Mouse (Mus musculus): ENCODE results near the gene Anks1. TPM values are rescaled to one million over a fixed set of nuclear protein-coding genes. Genes with fewer than 3 reads are reported as not detected.

Gene Anks1
- polyA plus RNA-seq (2016; fragmentation: Nextera tagmentation; extraction: Ambion mirVana): 11.5 and 12.1 TPM in 2 replicates

DNA sequence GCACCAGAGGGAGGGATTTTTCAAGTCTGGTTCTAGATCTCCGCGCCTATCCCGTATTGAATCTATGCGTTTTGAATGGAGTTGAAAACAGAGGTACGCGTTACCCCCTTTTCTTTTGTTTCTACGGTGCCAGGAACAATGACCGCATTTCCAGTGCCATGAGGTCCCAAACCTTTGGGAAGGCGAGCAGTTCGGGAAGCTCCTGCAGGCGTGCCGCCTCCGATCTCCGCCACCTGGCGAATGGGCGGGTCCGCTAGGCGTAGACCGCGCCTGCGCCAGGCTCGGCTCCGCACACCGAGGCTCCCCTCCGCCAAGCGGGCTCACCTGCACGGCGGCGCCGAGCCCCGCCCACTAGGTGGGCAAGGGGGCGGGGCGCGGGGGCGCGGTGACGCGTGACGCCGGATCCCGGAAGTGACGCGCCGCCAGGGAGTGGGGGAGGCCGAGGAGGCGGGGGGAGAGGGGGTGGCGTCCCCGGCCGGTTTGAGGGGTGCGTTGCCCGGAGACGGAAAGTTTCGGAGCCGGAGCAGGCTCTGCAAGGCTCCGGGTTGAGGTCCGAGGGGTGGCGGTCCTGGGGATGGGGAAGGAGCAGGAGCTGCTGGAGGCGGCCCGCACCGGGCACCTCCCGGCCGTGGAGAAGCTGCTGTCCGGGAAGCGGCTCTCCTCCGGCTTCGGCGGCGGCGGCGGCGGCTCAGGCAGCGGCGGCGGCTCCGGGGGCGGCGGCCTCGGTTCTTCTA is at the start of gene Anks1:
Gene Anks1, plus strand, starts transcription at position 419 of the 734 bp plus-strand sequence.
- Histone ChIP-seq H3K9me3 (replicated peaks) (no peaks in the 10 kb centered on the region), H3K36me3 (peaks cover 9% of the 10 kb centered on the region), H3K4me3 (peak within 1 kb of the TSS; percentile 86), H3K27ac (ENCODE audit: poor library complexity, severe bottlenecking) (peak within 1 kb of the TSS; percentile 78), H3K4me1 (replicated peaks) (peaks cover 19% of the 10 kb centered on the region), H3K4me2 (peak within 1 kb of the TSS; percentile 95), H3K9ac (peak within 1 kb of the TSS; percentile 91), H3K27me3 (replicated peaks) (no peaks in the 10 kb centered on the region)
- under 1% methylated on average over 76 of the region's 78 CpGs for WGBS
- peak; percentile 90 for ATAC-seq (ENCODE audit: insufficient number of reproducible peaks, low FRiP score)

DNA sequence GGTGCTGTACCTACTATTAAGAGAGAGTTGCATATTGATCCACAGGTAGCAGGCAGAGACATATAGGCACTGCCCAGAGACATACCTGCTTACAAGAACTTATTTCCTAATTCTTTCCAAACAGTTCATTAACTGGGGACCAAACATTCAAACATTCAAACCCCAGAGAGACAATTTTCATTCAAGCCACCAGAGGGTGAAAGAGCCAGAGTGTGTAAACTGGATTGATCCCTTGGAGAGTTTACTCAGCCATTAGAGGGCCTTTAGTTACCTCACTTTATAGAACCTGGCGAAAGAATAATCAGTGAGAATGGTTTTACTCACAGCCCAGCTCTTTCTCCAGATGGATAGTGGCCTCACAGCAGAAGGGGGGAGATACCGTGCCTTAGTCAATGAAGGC is 43.6 kb upstream of the Anks1 start:
- no peak overlapping the region for H3K27ac ChIP-seq (ENCODE audit: poor library complexity, severe bottlenecking)
- no peak for ATAC-seq (ENCODE audit: insufficient number of reproducible peaks, low FRiP score)
- H3K9me3 ChIP-seq (replicated peaks): no peaks in the 10 kb centered on the region
- no peak overlapping the region for H3K9ac ChIP-seq
- H3K4me2 ChIP-seq: no peak overlapping the region
- H3K4me1 ChIP-seq (replicated peaks): peaks cover 18% of the 10 kb centered on the region
- no peaks in the 10 kb centered on the region for H3K27me3 ChIP-seq (replicated peaks)
- peaks cover 4% of the 10 kb centered on the region; the same call in 1 of the 2 replicates for H3K36me3 ChIP-seq
- H3K4me3 ChIP-seq: no peak overlapping the region
- 82% methylated on average over 2 of the region's 2 CpGs for WGBS

DNA sequence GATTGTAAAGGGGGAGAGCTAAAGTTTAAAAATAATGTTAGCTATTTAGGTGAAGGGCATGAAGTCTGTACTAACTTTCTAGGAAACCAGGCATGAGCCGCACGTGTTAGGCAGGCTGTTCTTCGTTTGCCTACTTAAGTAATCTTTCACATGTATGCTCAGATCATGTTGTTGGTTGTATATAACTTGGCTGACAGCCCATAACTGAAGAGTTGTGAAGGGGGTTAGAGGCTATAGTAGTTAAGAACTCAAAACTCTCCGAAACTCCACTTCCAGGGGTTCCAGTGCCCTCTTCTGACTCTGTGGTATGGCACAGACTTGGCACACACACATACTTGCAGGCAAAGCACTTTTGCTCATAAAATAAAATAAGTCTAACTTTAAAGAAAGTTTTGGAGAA is 42.4 kb upstream of the Anks1 start:
- Histone ChIP-seq H3K4me3 (no peak overlapping the region), H3K27me3 (replicated peaks) (no peaks in the 10 kb centered on the region), H3K36me3 (peaks cover 4% of the 10 kb centered on the region; the same call in 1 of the 2 replicates), H3K4me2 (no peak overlapping the region), H3K9ac (no peak overlapping the region), H3K9me3 (replicated peaks) (no peaks in the 10 kb centered on the region), H3K27ac (ENCODE audit: poor library complexity, severe bottlenecking) (no peak overlapping the region), H3K4me1 (replicated peaks) (peaks cover 11% of the 10 kb centered on the region; the same call in 1 of the 2 replicates)
- ATAC-seq (ENCODE audit: insufficient number of reproducible peaks, low FRiP score): no peak
- 86% methylated on average over 4 of the region's 4 CpGs for WGBS

DNA sequence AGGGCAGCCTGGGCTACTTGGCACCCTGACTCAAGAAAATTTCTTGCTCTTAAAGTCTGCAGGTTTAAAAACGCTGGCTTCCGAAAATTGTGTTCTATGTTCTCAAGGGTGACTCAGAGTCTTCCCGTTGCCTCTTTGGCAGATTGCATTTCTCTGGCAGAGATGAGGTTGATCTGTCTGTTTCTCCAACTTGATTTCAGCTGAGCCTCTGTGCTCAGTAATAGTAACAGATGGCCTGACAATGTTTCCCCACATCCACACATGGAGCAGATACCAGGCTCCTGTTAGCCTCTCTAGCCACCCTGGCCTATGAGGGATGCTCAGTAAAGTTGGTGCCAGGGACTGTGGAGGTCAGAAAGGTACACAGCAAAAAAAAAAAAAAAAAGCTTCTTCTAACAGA is 37.3 kb upstream of the Anks1 start:
- H3K27me3 ChIP-seq (replicated peaks): no peaks in the 10 kb centered on the region
- no peak overlapping the region for H3K27ac ChIP-seq (ENCODE audit: poor library complexity, severe bottlenecking)
- H3K4me3 ChIP-seq: no peak overlapping the region
- WGBS: 94% methylated on average over 3 of the region's 3 CpGs
- H3K36me3 ChIP-seq: peaks cover 6% of the 10 kb centered on the region; the same call in 1 of the 2 replicates
- H3K9me3 ChIP-seq (replicated peaks): no peaks in the 10 kb centered on the region
- no peak overlapping the region for H3K9ac ChIP-seq
- H3K4me1 ChIP-seq (replicated peaks): peaks cover 19% of the 10 kb centered on the region
- no peak for ATAC-seq (ENCODE audit: insufficient number of reproducible peaks, low FRiP score)
- H3K4me2 ChIP-seq: no peak overlapping the region

DNA sequence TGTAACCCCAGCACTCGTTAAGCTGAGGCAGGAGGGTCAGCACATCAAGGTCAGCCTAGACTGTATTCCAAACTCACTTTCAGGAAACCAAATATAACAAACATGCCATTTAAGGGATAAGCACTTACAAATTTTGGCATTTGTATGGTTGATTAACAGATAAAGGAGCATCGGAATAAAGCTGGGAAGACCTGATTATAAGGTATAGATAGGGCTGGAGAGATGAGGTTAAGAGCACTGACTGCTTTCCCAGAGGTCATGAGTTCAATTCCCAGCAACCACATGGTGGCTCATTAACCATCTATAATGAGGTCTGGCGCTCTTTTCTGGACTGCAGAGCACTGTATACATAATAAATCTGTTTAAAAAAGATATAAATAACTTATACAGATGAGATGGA is 35.5 kb upstream of the Anks1 start:
- H3K36me3 ChIP-seq: peaks cover 8% of the 10 kb centered on the region; the same call in 1 of the 2 replicates
- no peak overlapping the region for H3K4me3 ChIP-seq
- WGBS: 77% methylated on average over 3 of the region's 3 CpGs

DNA sequence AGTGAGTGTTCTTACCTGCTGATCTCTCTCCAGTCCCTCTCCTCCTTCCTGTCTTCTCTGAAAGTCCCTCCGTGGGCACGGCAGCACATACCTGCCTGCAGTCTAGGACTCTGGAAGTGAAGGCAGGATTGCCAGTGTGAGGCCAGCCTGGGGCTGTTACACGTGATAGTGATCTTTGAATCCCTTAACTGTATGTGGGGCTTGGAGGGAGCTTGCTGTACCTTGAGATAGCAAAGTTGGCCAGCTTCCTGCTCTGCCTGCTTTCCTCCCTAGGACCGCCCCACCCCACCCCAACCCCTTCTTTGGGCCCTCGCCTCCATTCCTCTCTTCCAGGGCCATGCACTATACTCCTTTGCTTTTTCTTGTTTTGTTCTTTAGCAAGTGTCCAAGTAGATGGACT is 34.6 kb upstream of the Anks1 start:
- no peak for ATAC-seq (ENCODE audit: insufficient number of reproducible peaks, low FRiP score)
- H3K9me3 ChIP-seq (replicated peaks): no peaks in the 10 kb centered on the region
- 43% methylated on average over 5 of the region's 5 CpGs for WGBS
- no peaks in the 10 kb centered on the region for H3K27me3 ChIP-seq (replicated peaks)
- H3K4me1 ChIP-seq (replicated peaks): peaks cover 15% of the 10 kb centered on the region
- no peak overlapping the region for H3K27ac ChIP-seq (ENCODE audit: poor library complexity, severe bottlenecking)
- no peak overlapping the region for H3K9ac ChIP-seq
- H3K4me3 ChIP-seq: no peak overlapping the region
- peaks cover 16% of the 10 kb centered on the region; the same call in 1 of the 2 replicates for H3K36me3 ChIP-seq
- H3K4me2 ChIP-seq: no peak overlapping the region

More for the DNA sequence above, 35.5 kb upstream of the Anks1 start:
- Histone ChIP-seq H3K9ac (no peak overlapping the region), H3K27ac (ENCODE audit: poor library complexity, severe bottlenecking) (no peak overlapping the region), H3K27me3 (replicated peaks) (no peaks in the 10 kb centered on the region), H3K4me1 (replicated peaks) (peaks cover 15% of the 10 kb centered on the region), H3K4me2 (no peak overlapping the region), H3K9me3 (replicated peaks) (no peaks in the 10 kb centered on the region)
- ATAC-seq (ENCODE audit: insufficient number of reproducible peaks, low FRiP score): no peak

DNA sequence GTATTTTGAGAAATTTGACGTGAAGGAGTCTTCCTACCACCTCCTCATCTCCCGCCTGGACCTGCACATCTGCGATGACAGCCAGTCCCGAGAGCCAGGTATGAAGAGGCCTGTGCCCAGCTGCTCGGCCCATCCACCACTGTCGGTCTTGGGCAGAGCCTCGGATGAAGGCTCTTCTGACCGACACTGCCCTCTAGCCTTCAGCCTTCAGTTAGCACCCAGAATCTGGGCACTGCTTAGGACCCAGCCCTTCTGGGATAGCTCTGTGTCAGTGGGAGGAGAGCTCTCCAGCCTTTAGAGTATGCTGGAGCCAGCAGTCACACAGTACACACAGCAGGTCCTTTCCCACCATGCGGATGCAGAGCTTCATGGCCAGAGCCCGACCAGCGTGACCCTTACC is 27.6 kb upstream of the Anks1 start:
- no peak overlapping the region for H3K27ac ChIP-seq (ENCODE audit: poor library complexity, severe bottlenecking)
- H3K4me3 ChIP-seq: no peak overlapping the region
- 66% methylated on average over 11 of the region's 11 CpGs for WGBS
- no peak for ATAC-seq (ENCODE audit: insufficient number of reproducible peaks, low FRiP score)
- no peaks in the 10 kb centered on the region for H3K9me3 ChIP-seq (replicated peaks)
- peaks cover 74% of the 10 kb centered on the region for H3K36me3 ChIP-seq
- H3K9ac ChIP-seq: no peak overlapping the region
- H3K27me3 ChIP-seq (replicated peaks): no peaks in the 10 kb centered on the region
- H3K4me2 ChIP-seq: no peak overlapping the region
- H3K4me1 ChIP-seq (replicated peaks): no peaks in the 10 kb centered on the region

DNA sequence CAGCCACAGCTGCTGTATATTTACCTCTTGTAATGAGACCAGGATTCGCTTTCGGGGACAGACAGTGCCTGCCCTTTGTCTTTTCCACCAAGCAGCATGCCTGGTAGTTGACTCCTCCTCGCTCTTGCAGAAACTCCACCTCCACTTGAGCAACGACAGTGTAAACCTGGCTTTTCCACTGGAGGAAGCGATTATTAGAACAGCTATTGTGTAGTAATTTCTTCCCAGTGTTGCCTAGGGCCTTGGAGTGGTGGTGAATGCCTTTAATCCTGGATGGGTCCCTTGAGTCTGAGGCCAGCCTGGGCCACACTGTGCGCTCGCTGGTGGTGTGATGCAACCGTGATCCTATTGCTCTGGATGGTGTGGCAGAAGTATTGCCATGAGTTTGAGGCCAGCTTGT is 26.0 kb upstream of the Anks1 start:
- Histone ChIP-seq H3K4me2 (no peak overlapping the region), H3K27me3 (replicated peaks) (no peaks in the 10 kb centered on the region), H3K9ac (no peak overlapping the region), H3K4me1 (replicated peaks) (no peaks in the 10 kb centered on the region), H3K9me3 (replicated peaks) (no peaks in the 10 kb centered on the region), H3K4me3 (no peak overlapping the region), H3K27ac (ENCODE audit: poor library complexity, severe bottlenecking) (no peak overlapping the region), H3K36me3 (peaks cover 84% of the 10 kb centered on the region)
- ATAC-seq (ENCODE audit: insufficient number of reproducible peaks, low FRiP score): no peak
- WGBS: 89% methylated on average over 8 of the region's 8 CpGs

DNA sequence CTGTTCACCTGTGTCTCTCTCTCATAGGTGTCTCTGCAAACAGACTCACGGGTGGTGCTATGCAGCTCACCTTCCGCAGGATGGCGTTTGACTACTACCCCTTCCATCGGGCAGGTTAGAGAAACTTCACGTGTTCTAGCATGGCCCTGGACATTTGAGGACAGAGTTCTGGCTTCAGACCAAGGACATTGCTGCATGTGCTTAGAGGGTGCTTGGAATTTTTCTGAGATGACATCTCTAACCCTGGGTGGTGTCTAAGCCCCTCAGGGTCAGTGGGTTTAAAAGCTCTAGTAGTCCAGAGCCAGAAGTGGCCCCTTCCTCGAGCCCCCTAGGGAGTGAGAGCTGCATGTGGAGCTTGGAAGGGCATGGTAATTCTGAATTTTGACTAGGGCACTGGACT is 25.1 kb upstream of the Anks1 start:
- H3K9me3 ChIP-seq (replicated peaks): no peaks in the 10 kb centered on the region
- H3K4me3 ChIP-seq: no peak overlapping the region
- no peak for ATAC-seq (ENCODE audit: insufficient number of reproducible peaks, low FRiP score)
- no peak overlapping the region for H3K4me2 ChIP-seq
- peaks cover 79% of the 10 kb centered on the region for H3K36me3 ChIP-seq
- no peak overlapping the region for H3K27ac ChIP-seq (ENCODE audit: poor library complexity, severe bottlenecking)
- 0 out of 2 replicates have a peak, but pooled peaks cover 1% of the 10 kb centered on the region for H3K4me1 ChIP-seq (replicated peaks)
- WGBS: 88% methylated on average over 6 of the region's 6 CpGs
- H3K9ac ChIP-seq: no peak overlapping the region
- H3K27me3 ChIP-seq (replicated peaks): no peaks in the 10 kb centered on the region

DNA sequence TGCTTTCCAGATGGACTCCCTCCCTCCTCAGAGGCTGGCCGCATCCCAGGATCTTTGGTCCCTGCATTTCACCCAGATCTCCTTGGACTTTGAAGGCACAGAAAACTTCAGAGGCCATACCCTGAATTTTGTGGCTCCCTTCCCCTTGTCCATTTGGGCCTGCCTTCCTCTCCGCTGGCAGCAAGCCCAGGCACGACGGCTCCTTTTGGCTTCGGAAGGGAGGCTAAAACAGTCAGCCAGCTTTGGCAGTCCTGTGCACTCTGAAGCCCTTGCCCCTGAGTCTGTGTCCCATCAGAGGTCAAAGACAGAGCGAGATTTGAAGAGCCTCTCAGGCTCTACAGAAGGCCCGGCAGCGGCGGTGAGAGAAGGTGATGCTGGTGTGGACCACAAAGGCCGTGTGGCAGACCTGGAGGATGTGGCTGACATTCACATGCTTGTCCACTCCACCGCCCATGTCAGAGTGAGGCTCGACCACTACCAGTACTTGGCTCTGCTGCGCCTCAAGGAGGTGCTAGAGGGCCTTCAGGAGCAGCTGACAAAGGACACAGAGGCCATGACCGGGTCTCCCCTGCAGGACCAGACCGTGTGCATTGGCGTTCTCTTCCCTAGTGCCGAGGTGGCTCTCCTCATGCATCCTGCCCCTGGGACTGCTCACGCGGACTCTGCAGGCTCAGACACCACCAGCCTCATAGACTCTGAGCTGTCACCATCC is 22.5 kb upstream of the Anks1 start:
- Histone ChIP-seq H3K4me3 (no peak overlapping the region), H3K36me3 (peaks cover 68% of the 10 kb centered on the region), H3K4me2 (no peak overlapping the region), H3K27ac (ENCODE audit: poor library complexity, severe bottlenecking) (no peak overlapping the region), H3K27me3 (replicated peaks) (no peaks in the 10 kb centered on the region), H3K4me1 (replicated peaks) (peaks cover 4% of the 10 kb centered on the region; the same call in 1 of the 2 replicates), H3K9ac (no peak overlapping the region), H3K9me3 (replicated peaks) (no peaks in the 10 kb centered on the region)
- 74% methylated on average over 19 of the region's 19 CpGs for WGBS
- ATAC-seq (ENCODE audit: insufficient number of reproducible peaks, low FRiP score): no peak

DNA sequence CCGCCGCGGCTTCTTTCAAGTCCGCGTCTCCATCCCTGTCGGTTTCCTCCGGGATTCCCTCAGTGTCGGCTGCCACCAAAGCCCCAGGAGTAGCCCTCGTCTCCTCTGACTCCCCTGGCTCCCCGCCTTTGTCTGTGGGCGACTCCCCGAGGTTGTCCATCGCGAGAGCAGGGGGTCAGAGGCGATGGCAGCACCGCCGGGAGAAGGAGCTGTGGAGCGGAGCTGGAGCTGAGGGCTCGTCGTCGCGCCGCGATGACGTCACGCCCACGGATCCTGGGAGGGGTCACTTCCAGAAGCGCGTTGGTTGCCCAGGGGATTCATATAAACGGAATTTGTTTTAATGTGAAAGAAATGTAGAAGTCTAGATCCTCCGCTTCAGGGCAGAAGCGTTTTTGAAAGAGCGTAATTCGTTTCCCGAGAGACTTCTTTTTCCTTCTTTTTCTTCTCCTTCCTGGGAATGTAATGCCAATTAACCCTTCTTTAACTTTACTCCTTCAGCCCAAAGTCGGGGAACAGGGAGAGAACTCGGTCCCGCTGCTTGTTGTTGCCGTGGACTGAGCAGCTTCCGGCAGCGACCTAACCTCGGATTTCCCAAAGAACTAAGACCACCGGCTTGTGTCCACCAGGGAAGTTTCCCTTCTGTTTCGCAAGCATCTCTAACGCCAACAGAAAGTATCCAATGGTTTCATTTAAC is 1.4 kb upstream of the Anks1 start:
- under 1% methylated on average over 45 of the region's 45 CpGs for WGBS

More for the DNA sequence above, 1.4 kb upstream of the Anks1 start:
- ATAC-seq (ENCODE audit: insufficient number of reproducible peaks, low FRiP score): peak; percentile 65
- peaks cover 21% of the 10 kb centered on the region for H3K36me3 ChIP-seq
- peaks cover 19% of the 10 kb centered on the region for H3K4me1 ChIP-seq (replicated peaks)
- H3K9ac ChIP-seq: peak overlapping the region; percentile 80
- peak overlapping the region; percentile 95 for H3K4me2 ChIP-seq
- no peaks in the 10 kb centered on the region for H3K9me3 ChIP-seq (replicated peaks)
- H3K27ac ChIP-seq (ENCODE audit: poor library complexity, severe bottlenecking): peak overlapping the region; percentile 31; the same call in 1 of the 2 replicates
- peak overlapping the region; percentile 86 for H3K4me3 ChIP-seq
- H3K27me3 ChIP-seq (replicated peaks): no peaks in the 10 kb centered on the region

All from heart, embryonic 12.5 days (tissue).